Mouse (Mus musculus) hindbrain, embryonic 14.5 days (tissue): ENCODE measurements around the gene Prpf6. TPM values are rescaled to one million over a fixed set of nuclear protein-coding genes. Genes with fewer than 3 reads are reported as not detected.

ENCODE experiments used
- ATAC-seq: fragments of 200-750 bp; cut with Nextera tagmentation; 2 replicates; pipeline ENCODE4 v1.8.0; 2017; ENCODE audit warnings: moderate number of reproducible peaks, mild to moderate bottlenecking, moderate TSS enrichment, moderate library complexity; ENCODE audit not compliant: low FRiP score
- DNase-seq: peaks from one replicate; pipeline ENCODE4 v3.0.0-alpha.2; 2015; ENCODE audit warnings: low spot score
- H3K27ac ChIP-seq: fragments of 300-500 bp; sonication (generic); 2 replicates; pipeline ENCODE4 v1.5.1; 2014; ENCODE audit warnings: mild to moderate bottlenecking, moderate library complexity
- H3K27me3 ChIP-seq: fragments of 300-500 bp; sonication (generic); 2 replicates; pipeline ENCODE4 v1.6.1; 2014; ENCODE audit warnings: mild to moderate bottlenecking, low read length, mixed read lengths; ENCODE audit not compliant: control insufficient read depth, insufficient read depth
- H3K36me3 ChIP-seq: fragments of 300-500 bp; sonication (generic); replicated peaks from 2 replicates; pipeline ENCODE4 v1.6.1; 2014; ENCODE audit not compliant: control insufficient read depth, insufficient read depth
- H3K4me1 ChIP-seq: fragments of 300-500 bp; sonication (generic); replicated peaks from 2 replicates; pipeline ENCODE4 v1.6.1; 2014; ENCODE audit warnings: antibody characterized with exemption, low read length, mixed read lengths; ENCODE audit not compliant: control insufficient read depth, insufficient read depth
- H3K4me2 ChIP-seq: fragments of 300-500 bp; sonication (generic); replicated peaks from 2 replicates; pipeline ENCODE4 v1.6.1; 2014; ENCODE audit warnings: mild to moderate bottlenecking, moderate library complexity
- H3K4me3 ChIP-seq: fragments of 300-500 bp; sonication (generic); replicated peaks from 2 replicates; pipeline ENCODE4 v1.5.1; 2014; ENCODE audit warnings: mild to moderate bottlenecking, low read length
- H3K9ac ChIP-seq: fragments of 300-500 bp; sonication (generic); 2 replicates; pipeline ENCODE4 v1.6.1; 2014
- H3K9me3 ChIP-seq: fragments of 300-500 bp; sonication (generic); 2 replicates; pipeline ENCODE4 v1.6.1; 2016; ENCODE audit warnings: low read length; ENCODE audit not compliant: control insufficient read depth
- WGBS: fragments of 180-500 bp; shearing (Covaris S2); extraction: QIAGEN DNeasy Blood & Tissue Kit; methylation state at CpG from one replicate; pipeline ENCODE4 v1.1.7; 2014; 5-methylcytosine and 5-hydroxymethylcytosine counted together
- polyA plus RNA-seq: library from polyadenylated mRNA; unstranded; fragments of >200 nt; fragmentation: Nextera tagmentation; extraction: Ambion mirVana; gene quantifications from 2 replicates; pipeline ENCODE4 v1.2.1, GENCODE M21; 2014

Prpf6 gene
- polyA plus RNA-seq, 1 experiment from 2014 or later, result 53.9 TPM

DNA sequence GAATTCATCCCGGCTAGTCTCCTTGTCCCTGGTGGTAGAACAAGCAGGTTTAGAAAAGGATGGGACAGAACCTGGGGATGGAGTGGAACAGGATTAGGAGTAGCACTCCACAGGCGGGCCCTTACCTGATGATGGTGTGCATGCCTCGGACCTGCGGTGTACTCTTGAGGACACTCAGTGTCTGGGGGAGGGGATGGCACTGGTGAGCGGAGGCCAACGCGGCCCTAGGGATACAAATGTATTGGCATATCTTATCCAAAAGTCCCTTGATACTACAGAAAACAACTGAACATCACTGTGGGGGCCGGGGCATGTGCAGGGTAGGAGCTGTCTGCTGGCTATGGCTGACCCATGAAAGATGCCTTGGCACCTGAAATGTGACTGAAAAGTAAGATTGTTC lies 21.3 kb upstream of the Prpf6 start:
- H3K9me3 ChIP-seq, result no peaks in the 10 kb centered on the region
- no peak for DNase-seq
- ATAC-seq, result no peak
- peaks cover 13% of the 10 kb centered on the region; the same call in 1 of the 2 replicates for H3K36me3 ChIP-seq
- H3K4me3 ChIP-seq, result no peak overlapping the region
- no peaks in the 10 kb centered on the region for H3K4me1 ChIP-seq
- H3K27me3 ChIP-seq, result no peaks in the 10 kb centered on the region
- no peak overlapping the region for H3K9ac ChIP-seq
- no peak overlapping the region for H3K4me2 ChIP-seq
- H3K27ac ChIP-seq, result no peak overlapping the region
- 92% methylated on average over 8 of the region's 8 CpGs for WGBS

DNA sequence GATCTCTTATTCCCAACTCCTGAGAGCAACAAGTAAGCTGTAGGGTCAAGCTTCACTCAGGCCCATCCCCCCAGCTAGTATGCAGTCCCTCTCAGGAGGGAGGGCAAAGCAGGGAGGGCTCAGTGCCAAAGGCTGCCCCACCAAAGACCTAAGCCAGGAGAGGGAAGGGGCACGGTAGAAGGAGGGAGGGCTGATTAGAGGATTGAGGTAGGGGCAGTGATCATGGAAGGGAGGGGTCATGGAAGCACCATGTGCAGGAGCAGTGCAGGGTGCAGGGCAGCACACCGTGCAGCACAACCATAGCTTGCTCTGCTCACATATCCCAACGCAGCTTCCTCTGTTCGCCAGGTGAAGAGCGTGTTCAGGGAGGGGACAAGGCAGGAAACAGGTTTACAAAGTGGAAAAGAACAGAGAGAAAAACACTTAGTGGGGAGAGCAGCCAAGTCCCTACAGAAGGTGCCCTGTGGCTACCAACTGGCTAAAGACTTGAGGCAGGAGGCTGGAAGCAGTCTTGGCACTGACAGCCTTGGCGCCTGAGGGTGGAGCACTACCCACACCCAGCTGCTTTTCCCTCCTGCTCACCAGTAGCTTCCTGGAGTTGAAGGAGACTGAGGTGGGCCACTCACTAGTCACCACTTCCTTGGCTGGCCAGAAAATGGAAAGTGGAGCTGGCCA lies 20.6 kb upstream of the Prpf6 start:
- H3K9ac ChIP-seq, result no peak overlapping the region
- H3K4me2 ChIP-seq, result no peak overlapping the region
- DNase-seq (no peak), ATAC-seq (no peak)
- H3K4me1 ChIP-seq, result no peaks in the 10 kb centered on the region
- no peaks in the 10 kb centered on the region for H3K27me3 ChIP-seq
- H3K27ac ChIP-seq, result no peak overlapping the region
- peaks cover 13% of the 10 kb centered on the region; the same call in 1 of the 2 replicates for H3K36me3 ChIP-seq
- H3K9me3 ChIP-seq, result no peaks in the 10 kb centered on the region
- H3K4me3 ChIP-seq, result no peak overlapping the region
- WGBS, result 70% methylated on average over 6 of the region's 6 CpGs

DNA sequence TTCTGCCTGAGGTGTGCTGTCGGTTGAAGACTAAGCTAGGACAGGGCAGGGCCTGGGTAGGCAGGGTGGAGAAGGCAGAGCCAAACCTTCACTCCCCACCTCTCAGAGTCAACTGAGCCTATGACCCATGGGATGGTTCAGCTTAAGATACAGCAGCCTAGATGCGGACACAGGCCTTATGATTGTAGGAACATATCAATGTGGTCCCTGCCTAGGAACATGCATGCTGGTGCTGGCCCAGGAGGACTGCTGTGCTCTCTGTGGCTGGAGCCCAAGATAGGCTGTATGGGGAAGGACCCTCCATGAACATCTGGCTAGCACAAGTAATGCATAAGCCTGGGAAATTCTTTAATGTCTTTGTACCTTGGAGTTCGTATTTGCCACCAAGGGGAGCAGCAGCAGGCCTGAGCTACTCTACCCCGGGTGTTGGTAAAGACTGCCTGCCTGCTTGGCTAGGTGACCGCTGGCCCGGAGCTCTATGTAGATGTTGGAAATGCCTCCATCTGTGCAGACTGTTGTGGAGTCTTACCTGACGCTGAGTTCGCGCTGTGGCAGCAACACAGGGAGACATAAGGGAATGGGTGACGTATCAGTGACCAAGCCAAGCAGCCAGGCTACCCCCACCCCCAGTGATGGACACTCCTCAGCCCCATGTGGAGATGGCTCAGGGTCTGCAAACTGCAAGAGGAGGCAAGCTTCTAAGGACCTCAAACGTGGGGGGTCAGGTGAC lies 19.6 kb upstream of the Prpf6 start:
- Histone ChIP-seq H3K4me1 (peaks cover 8% of the 10 kb centered on the region; the same call in 1 of the 2 replicates), H3K4me3 (no peak overlapping the region), H3K9ac (no peak overlapping the region), H3K9me3 (no peaks in the 10 kb centered on the region), H3K4me2 (no peak overlapping the region), H3K27me3 (no peaks in the 10 kb centered on the region), H3K27ac (no peak overlapping the region), H3K36me3 (peaks cover 13% of the 10 kb centered on the region; the same call in 1 of the 2 replicates)
- WGBS, result 92% methylated on average over 11 of the region's 11 CpGs
- DNase-seq, result no peak
- ATAC-seq, result no peak

DNA sequence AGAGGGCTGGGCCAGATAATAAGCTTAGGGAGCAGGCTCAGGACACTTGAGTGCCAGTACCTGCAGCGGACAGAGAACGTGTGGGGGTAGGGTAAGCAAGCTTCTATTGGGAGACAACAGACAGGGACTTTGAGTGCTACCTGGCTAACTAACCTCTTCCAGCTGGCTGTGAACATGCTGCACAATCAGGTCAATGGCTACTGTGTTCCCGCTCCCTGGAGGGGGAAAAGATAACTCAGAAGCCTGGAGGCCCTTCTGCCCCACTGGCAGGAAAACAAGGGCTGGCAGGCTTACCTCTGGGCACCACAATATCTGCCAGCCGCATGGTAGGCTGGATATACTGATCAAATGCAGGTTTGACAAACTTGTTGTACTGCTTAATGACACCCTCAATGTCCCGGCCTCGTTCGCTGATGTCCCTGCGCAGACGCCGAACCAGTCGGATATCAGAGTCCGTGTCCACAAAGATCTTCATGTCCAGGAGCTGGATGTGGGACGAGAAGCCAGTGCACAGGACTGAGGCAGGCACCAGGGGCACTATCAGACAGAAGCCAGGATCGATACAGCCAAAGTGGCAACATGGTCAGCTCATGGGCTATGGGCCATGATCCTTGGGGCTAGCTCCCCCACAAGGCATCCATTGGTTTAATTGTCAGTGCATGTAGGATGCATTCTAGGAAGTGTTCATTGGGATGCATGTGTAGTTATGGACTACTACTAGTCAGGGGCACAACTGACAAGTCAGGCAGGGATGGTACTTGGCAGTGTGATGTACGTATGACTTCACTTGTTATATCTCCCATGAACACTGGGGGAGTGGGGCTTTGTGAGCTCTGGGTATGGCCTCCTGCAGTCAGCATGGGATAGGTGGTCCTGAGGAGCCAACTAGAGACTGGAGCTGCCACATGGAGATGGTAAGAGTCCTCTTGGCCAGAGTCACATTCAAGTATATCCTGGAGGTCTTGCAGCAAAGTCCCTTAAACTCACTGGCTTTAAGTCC lies 18.4 kb upstream of the Prpf6 start:
- H3K4me1 ChIP-seq, result peaks cover 13% of the 10 kb centered on the region
- ATAC-seq (no peak), DNase-seq (no peak)
- WGBS, result 94% methylated on average over 15 of the region's 15 CpGs
- no peak overlapping the region for H3K4me2 ChIP-seq
- H3K27ac ChIP-seq, result no peak overlapping the region
- no peak overlapping the region for H3K4me3 ChIP-seq
- H3K36me3 ChIP-seq, result peaks cover 13% of the 10 kb centered on the region; the same call in 1 of the 2 replicates
- no peak overlapping the region for H3K9ac ChIP-seq
- no peaks in the 10 kb centered on the region for H3K9me3 ChIP-seq
- H3K27me3 ChIP-seq, result no peaks in the 10 kb centered on the region

GRCm38 (mm10) chr2:181573961-181574360 lies 17.7 kb upstream of the Prpf6 start:
- ATAC-seq (no peak), DNase-seq (no peak)
- Histone ChIP-seq H3K9me3 (no peaks in the 10 kb centered on the region), H3K36me3 (peaks cover 13% of the 10 kb centered on the region; the same call in 1 of the 2 replicates), H3K27ac (no peak overlapping the region), H3K27me3 (no peaks in the 10 kb centered on the region), H3K4me2 (no peak overlapping the region), H3K9ac (no peak overlapping the region), H3K4me1 (peaks cover 17% of the 10 kb centered on the region), H3K4me3 (no peak overlapping the region)
- WGBS, result 91% methylated on average over 9 of the region's 9 CpGs

DNA sequence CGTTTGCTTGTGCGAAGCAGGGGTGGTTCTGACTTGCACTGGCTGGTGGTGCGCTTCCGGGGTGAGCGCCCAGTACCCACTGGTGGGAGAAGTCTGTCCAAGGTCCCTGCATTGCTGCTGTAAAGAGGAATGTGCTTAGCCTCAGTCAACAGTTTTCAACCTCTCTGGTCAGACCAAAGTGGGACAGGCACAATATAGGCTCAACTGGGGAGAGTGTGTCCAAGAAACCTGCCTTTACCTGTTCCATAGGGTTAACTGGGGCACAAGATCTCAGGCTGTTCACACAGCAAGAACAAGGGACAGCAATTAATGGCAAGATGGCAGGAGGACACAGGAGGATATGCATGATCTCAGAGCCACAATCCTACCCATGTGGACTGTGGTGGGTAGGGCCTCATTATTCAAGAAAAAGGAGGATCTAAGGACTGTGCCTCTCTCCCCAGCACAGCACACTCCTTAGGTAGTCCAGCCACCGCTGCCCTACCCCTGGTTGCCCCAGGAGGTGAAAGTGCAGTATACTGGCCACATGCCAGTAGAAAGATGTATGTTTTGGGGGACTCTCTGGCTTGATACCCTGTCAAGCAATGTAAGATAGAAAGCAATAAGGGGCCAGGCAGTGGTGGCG lies 16.6 kb upstream of the Prpf6 start:
- H3K9me3 ChIP-seq, result no peaks in the 10 kb centered on the region
- peaks cover 13% of the 10 kb centered on the region; the same call in 1 of the 2 replicates for H3K36me3 ChIP-seq
- 90% methylated on average over 7 of the region's 7 CpGs for WGBS
- no peak overlapping the region for H3K9ac ChIP-seq
- H3K4me1 ChIP-seq, result peaks cover 19% of the 10 kb centered on the region
- no peaks in the 10 kb centered on the region for H3K27me3 ChIP-seq
- H3K4me2 ChIP-seq, result no peak overlapping the region
- DNase-seq (no peak), ATAC-seq (no peak)
- no peak overlapping the region for H3K27ac ChIP-seq
- no peak overlapping the region for H3K4me3 ChIP-seq

GRCm38 (mm10) chr2:181576613-181577012 lies 15.1 kb upstream of the Prpf6 start:
- H3K9ac ChIP-seq, result no peak overlapping the region
- DNase-seq, result no peak
- H3K4me3 ChIP-seq, result no peak overlapping the region
- H3K36me3 ChIP-seq, result peaks cover 13% of the 10 kb centered on the region; the same call in 1 of the 2 replicates
- peaks cover 27% of the 10 kb centered on the region for H3K4me1 ChIP-seq
- no peak overlapping the region for H3K27ac ChIP-seq
- 87% methylated on average over 2 of the region's 2 CpGs for WGBS
- no peaks in the 10 kb centered on the region for H3K27me3 ChIP-seq
- no peak overlapping the region for H3K4me2 ChIP-seq
- no peaks in the 10 kb centered on the region for H3K9me3 ChIP-seq
- ATAC-seq, result no peak

GRCm38 (mm10) chr2:181577126-181577525 lies 14.5 kb upstream of the Prpf6 start:
- DNase-seq (no peak), ATAC-seq (no peak)
- WGBS, result 54% methylated on average over 2 of the region's 2 CpGs
- peaks cover 28% of the 10 kb centered on the region for H3K4me1 ChIP-seq
- no peak overlapping the region for H3K27ac ChIP-seq
- no peaks in the 10 kb centered on the region for H3K9me3 ChIP-seq
- H3K9ac ChIP-seq, result no peak overlapping the region; the same call in 1 of the 2 replicates
- H3K4me3 ChIP-seq, result no peak overlapping the region
- no peak overlapping the region for H3K4me2 ChIP-seq
- peaks cover 13% of the 10 kb centered on the region; the same call in 1 of the 2 replicates for H3K36me3 ChIP-seq
- H3K27me3 ChIP-seq, result no peaks in the 10 kb centered on the region
